Mouse (Mus musculus) midbrain, embryonic 15.5 days (tissue): ENCODE results near the gene Pfkfb4. TPM values are rescaled to one million over a fixed set of nuclear protein-coding genes. Genes with fewer than 3 reads are reported as not detected.
A peak's percentile ranks its signal among the peaks of the same experiment; 100 is the strongest.

Source experiments
- ATAC-seq: fragments of 200-750 bp; cut with Nextera tagmentation; replicated peaks from 2 replicates; pipeline ENCODE4 v1.8.0; 2017; ENCODE audit warnings: moderate TSS enrichment
- H3K27ac ChIP-seq: fragments of 300-500 bp; sonication (generic); 2 replicates; pipeline ENCODE4 v1.5.1; 2015; ENCODE audit warnings: mild to moderate bottlenecking, inconsistent platforms
- H3K27me3 ChIP-seq: fragments of 300-500 bp; sonication (generic); replicated peaks from 2 replicates; pipeline ENCODE4 v1.6.1; 2015; ENCODE audit warnings: inconsistent platforms
- H3K36me3 ChIP-seq: fragments of 300-500 bp; sonication (generic); replicated peaks from 2 replicates; pipeline ENCODE4 v1.6.1; 2015; ENCODE audit warnings: inconsistent platforms
- H3K4me1 ChIP-seq: fragments of 300-500 bp; sonication (generic); 2 replicates; pipeline ENCODE4 v1.6.1; 2015; ENCODE audit warnings: inconsistent platforms
- H3K4me2 ChIP-seq: fragments of 300-500 bp; sonication (generic); 2 replicates; pipeline ENCODE4 v1.6.1; 2015; ENCODE audit warnings: inconsistent platforms, mild to moderate bottlenecking, moderate library complexity
- H3K4me3 ChIP-seq: fragments of 300-500 bp; sonication (generic); 2 replicates; pipeline ENCODE4 v1.5.1; 2015; ENCODE audit warnings: mild to moderate bottlenecking, inconsistent platforms
- H3K9ac ChIP-seq: fragments of 300-500 bp; sonication (generic); 2 replicates; pipeline ENCODE4 v1.6.1; 2015; ENCODE audit warnings: mild to moderate bottlenecking, inconsistent platforms
- H3K9me3 ChIP-seq: fragments of 300-500 bp; sonication (generic); 2 replicates; pipeline ENCODE4 v1.6.1; 2016; ENCODE audit warnings: inconsistent platforms
- WGBS: fragments of 180-500 bp; shearing (Covaris S2); methylation state at CpG from one replicate; pipeline ENCODE4 v1.1.7; 2015; ENCODE audit warnings: mixed read lengths; 5-methylcytosine and 5-hydroxymethylcytosine counted together
- polyA plus RNA-seq: library from polyadenylated mRNA; unstranded; fragments of >200 nt; fragmentation: Nextera tagmentation; extraction: Ambion mirVana; gene quantifications from 2 replicates; pipeline ENCODE4 v1.2.1, GENCODE M21; 2015

Gene Pfkfb4
- polyA plus RNA-seq, 1 experiment from 2014 or later: 36.7 TPM

DNA sequence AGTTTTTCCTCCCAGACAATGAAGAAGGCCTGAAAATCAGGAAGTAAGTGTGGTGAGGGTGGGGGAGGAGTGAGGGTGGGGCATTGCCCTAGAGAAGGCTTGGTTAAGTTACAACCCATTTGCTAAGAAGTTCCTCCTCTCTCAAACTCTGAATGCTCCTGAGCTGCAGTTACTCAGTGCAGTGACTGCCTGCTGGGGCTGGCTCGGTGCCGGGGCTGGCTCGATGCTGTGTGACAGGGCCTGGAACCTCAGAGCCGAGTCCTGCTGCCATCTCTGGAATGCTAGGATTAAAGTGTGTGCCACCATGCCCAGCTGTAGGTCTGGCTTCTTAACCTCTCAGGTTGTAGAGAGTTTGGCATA lies 7.6 kb downstream of the Pfkfb4 start:
- Histone ChIP-seq H3K9me3 (no peaks in the 10 kb centered on the region), H3K27me3 (no peaks in the 10 kb centered on the region), H3K27ac (no peak overlapping the region), H3K4me3 (no peak overlapping the region), H3K36me3 (no peaks in the 10 kb centered on the region), H3K4me2 (no peak overlapping the region), H3K4me1 (peaks cover 11% of the 10 kb centered on the region; the same call in 1 of the 2 replicates), H3K9ac (no peak overlapping the region)
- WGBS: 78% methylated on average over 4 of the region's 4 CpGs
- ATAC-seq: no peak

DNA sequence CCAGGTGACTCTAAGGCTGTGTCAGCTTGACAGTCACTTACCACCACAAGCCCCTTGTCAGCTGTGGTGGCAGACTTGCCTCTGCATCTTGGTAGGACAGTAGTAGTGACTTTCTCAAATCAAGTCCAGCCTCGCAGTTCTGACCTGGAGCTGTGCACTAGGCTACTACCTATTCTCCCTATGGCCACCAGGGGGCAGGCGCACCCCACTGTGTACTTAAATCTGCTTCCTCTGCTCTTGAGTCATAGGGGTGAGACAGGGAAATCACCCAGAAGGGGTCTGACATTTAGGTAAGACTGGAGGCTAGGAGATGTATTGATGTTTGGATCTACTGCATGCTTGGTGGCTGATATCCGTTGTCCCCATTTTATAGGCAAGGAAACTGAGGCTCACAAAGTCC lies 9.1 kb downstream of the Pfkfb4 start:
- no peak overlapping the region for H3K9ac ChIP-seq
- no peaks in the 10 kb centered on the region for H3K27me3 ChIP-seq
- H3K27ac ChIP-seq: no peak overlapping the region
- peaks cover 8% of the 10 kb centered on the region; the same call in 1 of the 2 replicates for H3K4me1 ChIP-seq
- no peaks in the 10 kb centered on the region for H3K36me3 ChIP-seq
- WGBS: 14% methylated on average over 3 of the region's 3 CpGs
- ATAC-seq: 0 out of 2 replicates have a peak, but pooled peaks have one; percentile 25
- H3K9me3 ChIP-seq: no peaks in the 10 kb centered on the region
- H3K4me3 ChIP-seq: no peak overlapping the region
- no peak overlapping the region for H3K4me2 ChIP-seq

DNA sequence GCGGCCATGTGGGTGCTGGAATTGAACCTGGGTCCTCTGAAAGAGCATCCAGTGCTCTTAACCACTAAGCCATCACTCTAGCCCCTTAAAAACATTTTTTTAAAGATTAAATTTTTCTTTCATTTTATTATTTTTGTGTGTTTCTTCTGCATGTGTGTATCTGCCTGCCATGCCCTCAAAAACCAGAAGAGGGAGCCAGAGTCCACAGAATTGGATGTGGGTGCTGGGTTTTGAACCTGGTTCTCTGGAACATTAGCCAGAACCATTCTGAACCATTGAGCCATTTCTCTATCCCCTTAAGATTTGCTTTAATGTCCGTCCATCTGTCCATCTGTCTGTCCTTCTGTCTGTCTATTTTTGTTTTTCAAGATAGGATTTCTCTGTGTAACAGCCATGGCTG lies 11.6 kb downstream of the Pfkfb4 start:
- H3K4me2 ChIP-seq: no peak overlapping the region
- no peak overlapping the region for H3K4me3 ChIP-seq
- no peaks in the 10 kb centered on the region for H3K9me3 ChIP-seq
- no peak overlapping the region for H3K9ac ChIP-seq
- peaks cover 3% of the 10 kb centered on the region; the same call in 1 of the 2 replicates for H3K4me1 ChIP-seq
- no peak overlapping the region for H3K27ac ChIP-seq
- H3K36me3 ChIP-seq: 0 out of 2 replicates have a peak, but pooled peaks cover 5% of the 10 kb centered on the region
- ATAC-seq: no peak
- 47% methylated on average over 2 of the region's 2 CpGs for WGBS
- H3K27me3 ChIP-seq: no peaks in the 10 kb centered on the region

DNA sequence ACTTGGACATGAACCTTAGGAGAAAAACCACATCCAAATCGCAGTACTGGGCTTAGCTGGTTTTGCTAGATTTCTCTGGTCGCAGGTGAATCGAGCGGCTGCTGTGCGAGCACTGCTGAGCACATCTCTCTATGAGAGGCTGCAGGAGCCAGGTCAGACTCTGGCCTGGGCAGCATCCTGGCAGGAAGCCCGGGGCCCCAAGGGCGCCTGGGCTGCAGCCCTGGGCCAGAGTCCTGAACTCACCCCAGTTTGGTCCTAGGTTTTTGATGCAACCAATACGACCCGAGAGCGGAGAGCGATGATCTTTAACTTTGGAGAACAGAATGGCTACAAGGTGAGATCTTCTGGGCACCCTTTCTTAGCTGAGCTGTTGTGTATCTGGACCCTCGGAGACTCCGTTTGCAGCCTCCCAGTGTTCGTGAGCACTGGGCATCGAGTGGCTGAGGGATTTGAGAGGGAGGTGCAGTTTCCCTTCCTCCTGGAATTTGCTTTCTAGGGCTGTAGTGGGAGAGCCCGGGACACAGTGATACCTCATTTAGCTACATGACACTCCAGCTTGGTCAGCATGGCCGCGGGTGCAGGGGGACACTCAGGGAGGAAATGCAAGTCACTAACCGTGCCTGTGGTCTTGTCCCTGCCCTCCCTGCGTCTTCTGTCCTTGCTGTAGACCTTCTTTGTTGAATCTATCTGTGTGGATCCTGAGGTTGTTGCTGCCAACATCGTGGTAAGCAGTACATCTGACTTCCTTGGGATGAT lies 15.6 kb downstream of the Pfkfb4 start:
- Histone ChIP-seq H3K4me1 (no peaks in the 10 kb centered on the region), H3K9me3 (no peaks in the 10 kb centered on the region), H3K27me3 (no peaks in the 10 kb centered on the region), H3K36me3 (peaks cover 13% of the 10 kb centered on the region; the same call in 1 of the 2 replicates), H3K27ac (no peak overlapping the region), H3K4me3 (no peak overlapping the region), H3K4me2 (no peak overlapping the region), H3K9ac (no peak overlapping the region)
- no peak for ATAC-seq
- WGBS: 88% methylated on average over 21 of the region's 21 CpGs

DNA sequence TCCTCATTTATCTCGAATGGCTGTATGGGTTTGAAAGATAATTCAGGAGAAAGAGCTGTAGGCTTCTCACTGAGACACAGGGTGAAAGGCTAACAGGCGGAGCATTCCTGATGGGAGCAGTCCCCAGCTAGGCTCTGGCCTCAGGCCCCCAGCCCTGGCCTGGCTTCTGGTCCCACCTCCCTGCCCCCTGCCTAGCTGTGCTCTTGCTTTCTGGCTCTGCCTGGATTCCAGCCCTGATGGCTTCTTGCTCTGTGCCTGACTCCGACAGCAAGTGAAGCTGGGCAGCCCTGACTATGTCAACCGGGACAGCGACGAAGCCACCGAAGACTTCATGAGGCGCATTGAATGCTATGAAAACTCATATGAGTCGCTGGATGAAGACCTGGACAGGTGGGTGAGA lies 16.5 kb downstream of the Pfkfb4 start:
- peaks cover 13% of the 10 kb centered on the region; the same call in 1 of the 2 replicates for H3K36me3 ChIP-seq
- H3K4me3 ChIP-seq: no peak overlapping the region
- no peak overlapping the region for H3K9ac ChIP-seq
- no peaks in the 10 kb centered on the region for H3K9me3 ChIP-seq
- H3K4me1 ChIP-seq: no peaks in the 10 kb centered on the region
- no peaks in the 10 kb centered on the region for H3K27me3 ChIP-seq
- H3K4me2 ChIP-seq: no peak overlapping the region
- 81% methylated on average over 9 of the region's 9 CpGs for WGBS
- H3K27ac ChIP-seq: no peak overlapping the region
- ATAC-seq: no peak

DNA sequence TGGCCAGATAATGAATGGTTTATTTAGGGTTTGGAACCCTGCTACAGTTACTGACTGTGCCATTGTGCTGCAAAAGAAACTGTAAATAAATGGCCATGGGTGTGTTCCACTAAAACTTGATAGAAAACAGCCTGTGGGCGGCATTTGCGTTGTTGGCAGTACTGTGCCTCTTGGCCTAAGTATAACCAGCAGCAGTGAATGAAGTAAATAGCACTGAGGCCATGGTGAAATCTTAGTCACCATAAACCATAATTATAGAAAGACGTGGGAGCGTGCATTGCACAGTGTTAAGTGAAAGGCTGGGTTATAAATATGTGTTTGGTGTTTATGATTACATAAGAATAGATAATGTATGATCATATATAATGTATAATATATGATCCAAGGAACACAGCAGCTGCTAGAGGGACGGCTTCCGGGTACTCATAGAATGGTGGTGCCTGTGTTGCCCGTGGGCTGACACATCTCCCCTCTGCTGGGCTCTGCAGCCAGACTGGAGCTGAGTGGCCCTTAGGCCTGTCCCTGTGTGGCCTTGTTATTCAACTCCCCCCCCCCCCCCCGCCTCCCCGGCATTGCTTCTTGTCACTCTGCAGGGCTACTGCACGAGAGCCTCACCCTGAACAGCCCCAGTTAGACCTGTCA lies 17.5 kb downstream of the Pfkfb4 start:
- Histone ChIP-seq H3K27me3 (no peaks in the 10 kb centered on the region), H3K4me2 (no peak overlapping the region), H3K27ac (no peak overlapping the region), H3K4me1 (no peaks in the 10 kb centered on the region), H3K9me3 (no peaks in the 10 kb centered on the region), H3K36me3 (peaks cover 17% of the 10 kb centered on the region; the same call in 1 of the 2 replicates), H3K4me3 (no peak overlapping the region), H3K9ac (no peak overlapping the region)
- 76% methylated on average over 10 of the region's 10 CpGs for WGBS
- ATAC-seq: no peak

DNA sequence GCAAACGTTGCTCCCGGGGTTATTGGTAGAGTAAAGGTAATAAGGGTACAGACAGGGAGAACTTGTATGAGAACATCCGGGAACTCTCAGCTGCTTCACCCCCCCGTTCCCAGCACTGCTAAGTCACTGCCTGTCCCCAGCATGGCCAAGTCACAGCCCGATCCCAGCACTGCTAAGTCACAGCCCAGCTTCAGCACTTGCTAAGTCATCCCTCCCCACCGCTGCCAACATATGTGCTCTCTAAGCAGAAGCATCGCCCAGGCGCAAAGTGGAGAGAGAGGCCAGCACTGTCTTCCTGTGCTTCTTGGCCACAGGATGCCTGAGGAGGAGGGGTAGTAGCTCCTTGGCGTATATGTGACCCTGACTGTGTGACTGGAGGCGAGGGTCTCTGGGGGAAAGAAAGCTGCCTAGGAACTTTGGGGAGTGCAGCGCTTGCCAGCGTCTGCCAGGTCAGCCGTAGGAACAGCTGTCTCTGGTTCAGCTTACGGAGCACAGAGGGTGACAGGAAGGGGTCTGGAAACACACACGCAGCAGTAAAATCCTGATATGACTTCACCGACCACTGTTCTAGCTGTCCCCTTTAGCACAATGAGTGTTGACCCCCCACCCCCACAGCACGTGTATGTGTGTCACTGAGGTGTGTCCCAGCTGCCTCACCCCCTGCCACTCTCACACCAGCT lies 18.2 kb downstream of the Pfkfb4 start:
- Histone ChIP-seq H3K27me3 (no peaks in the 10 kb centered on the region), H3K9ac (no peak overlapping the region), H3K4me1 (no peaks in the 10 kb centered on the region), H3K36me3 (peaks cover 17% of the 10 kb centered on the region; the same call in 1 of the 2 replicates), H3K9me3 (no peaks in the 10 kb centered on the region), H3K4me2 (no peak overlapping the region), H3K27ac (no peak overlapping the region), H3K4me3 (no peak overlapping the region)
- 70% methylated on average over 17 of the region's 17 CpGs for whole genome bisulfite sequencing
- no peak for ATAC-seq

DNA sequence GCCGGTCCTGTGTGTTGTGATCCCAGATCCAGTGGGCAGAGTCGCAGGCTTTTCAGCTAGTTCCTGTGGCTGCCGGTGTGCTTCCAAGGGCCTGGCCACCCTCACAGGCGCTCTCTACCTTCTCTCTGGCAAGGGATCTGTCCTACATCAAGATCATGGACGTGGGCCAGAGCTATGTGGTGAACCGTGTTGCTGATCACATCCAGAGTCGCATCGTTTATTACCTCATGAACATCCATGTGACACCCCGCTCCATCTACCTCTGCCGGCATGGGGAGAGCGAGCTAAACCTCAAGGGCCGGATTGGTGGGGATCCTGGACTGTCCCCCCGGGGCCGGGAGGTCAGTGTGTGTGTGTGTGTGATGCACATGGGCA lies 18.7 kb downstream of the Pfkfb4 start:
- Histone ChIP-seq H3K4me3 (no peak overlapping the region), H3K4me2 (no peak overlapping the region), H3K4me1 (no peaks in the 10 kb centered on the region), H3K27me3 (no peaks in the 10 kb centered on the region), H3K36me3 (peaks cover 17% of the 10 kb centered on the region; the same call in 1 of the 2 replicates), H3K27ac (no peak overlapping the region), H3K9ac (no peak overlapping the region), H3K9me3 (no peaks in the 10 kb centered on the region)
- 92% methylated on average over 14 of the region's 14 CpGs for WGBS
- ATAC-seq: no peak

DNA sequence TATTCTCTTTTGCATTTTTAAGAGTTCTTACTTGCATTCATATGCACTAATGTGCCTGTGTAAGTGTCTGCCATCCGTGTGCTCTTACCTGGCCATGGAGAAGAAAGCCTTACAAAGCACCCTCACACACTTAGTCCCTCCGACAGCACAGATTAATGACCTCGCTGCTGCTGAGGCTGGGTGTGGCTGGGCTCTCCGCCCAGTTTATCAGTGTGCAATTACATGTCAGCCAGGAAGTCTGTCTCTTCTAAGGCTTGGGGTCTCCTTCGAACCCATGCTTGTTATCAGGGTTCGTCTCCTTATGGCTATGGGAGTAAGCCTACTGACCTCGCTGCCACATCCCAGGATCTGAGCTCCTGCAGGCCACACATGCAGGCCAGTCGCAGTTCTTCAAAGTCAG lies 23.8 kb downstream of the Pfkfb4 start:
- H3K4me3 ChIP-seq: no peak overlapping the region
- no peaks in the 10 kb centered on the region for H3K4me1 ChIP-seq
- 80% methylated on average over 8 of the region's 8 CpGs for WGBS
- no peak overlapping the region for H3K27ac ChIP-seq
- no peak overlapping the region for H3K9ac ChIP-seq
- H3K36me3 ChIP-seq: peaks cover 9% of the 10 kb centered on the region; the same call in 1 of the 2 replicates
- no peaks in the 10 kb centered on the region for H3K9me3 ChIP-seq
- H3K27me3 ChIP-seq: no peaks in the 10 kb centered on the region
- ATAC-seq: no peak
- no peak overlapping the region for H3K4me2 ChIP-seq

DNA sequence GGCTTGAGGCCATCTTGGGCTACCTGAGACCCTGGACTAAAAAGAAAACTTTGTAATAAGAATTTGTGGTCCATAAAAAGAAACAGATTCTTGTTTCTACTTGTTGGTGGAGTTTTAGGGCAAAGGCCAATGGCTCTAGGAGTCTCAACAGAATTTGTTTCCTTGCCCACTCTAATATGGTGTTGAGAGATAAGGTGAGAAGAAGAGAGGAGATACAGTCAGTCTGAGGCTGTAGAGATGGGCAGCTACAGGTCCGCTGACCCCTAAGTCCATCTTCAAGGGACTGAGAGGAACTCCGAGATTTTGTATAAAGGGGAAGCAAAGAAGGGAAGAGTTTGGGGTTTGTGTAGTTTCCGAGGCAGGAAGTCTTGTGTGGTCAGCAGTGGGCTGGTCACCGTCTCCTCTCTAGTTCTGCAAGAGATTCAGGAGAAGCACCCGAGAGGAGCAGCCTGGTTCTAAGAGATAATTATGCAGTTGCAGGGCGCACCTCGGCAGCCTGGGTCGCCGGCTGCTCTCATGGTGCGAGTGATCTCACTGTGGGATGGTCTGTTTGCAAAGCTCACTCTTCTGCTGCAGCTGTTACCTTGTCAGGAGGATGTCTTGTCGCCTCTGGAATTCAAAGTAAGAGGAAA lies 25.5 kb downstream of the Pfkfb4 start:
- ATAC-seq: no peak
- Histone ChIP-seq H3K9ac (no peak overlapping the region), H3K4me1 (no peaks in the 10 kb centered on the region), H3K4me3 (no peak overlapping the region), H3K4me2 (no peak overlapping the region), H3K36me3 (peaks cover 3% of the 10 kb centered on the region; the same call in 1 of the 2 replicates), H3K27ac (no peak overlapping the region), H3K27me3 (no peaks in the 10 kb centered on the region), H3K9me3 (no peaks in the 10 kb centered on the region)
- 75% methylated on average over 11 of the region's 11 CpGs for WGBS

DNA sequence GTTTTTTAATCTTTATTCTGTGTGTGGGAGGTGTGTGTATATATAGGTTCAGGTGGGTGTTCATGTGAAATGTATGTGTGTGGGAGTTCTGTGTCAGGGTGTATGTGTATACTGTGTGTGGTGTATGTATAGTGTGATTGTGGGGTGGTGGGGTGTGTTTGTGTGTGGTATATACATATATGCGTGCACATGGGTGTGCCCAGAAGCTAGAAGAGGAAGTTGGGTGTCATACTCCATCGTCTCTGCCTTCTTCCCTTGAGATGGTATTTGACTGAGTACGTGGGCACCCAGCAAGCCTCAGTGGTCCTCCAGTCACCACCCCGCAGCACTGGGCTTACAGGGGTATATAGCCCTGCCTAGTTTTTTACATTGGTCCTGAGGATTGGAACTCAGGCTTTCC lies 29.9 kb downstream of the Pfkfb4 start:
- no peaks in the 10 kb centered on the region for H3K9me3 ChIP-seq
- no peaks in the 10 kb centered on the region for H3K4me1 ChIP-seq
- no peak overlapping the region for H3K27ac ChIP-seq
- no peaks in the 10 kb centered on the region for H3K27me3 ChIP-seq
- H3K4me3 ChIP-seq: no peak overlapping the region
- no peak for ATAC-seq
- H3K36me3 ChIP-seq: peaks cover 8% of the 10 kb centered on the region; the same call in 1 of the 2 replicates
- H3K4me2 ChIP-seq: no peak overlapping the region
- no peak overlapping the region for H3K9ac ChIP-seq
- 85% methylated on average over 4 of the region's 4 CpGs for WGBS
